Mouse (Mus musculus): ENCODE measurements around the gene Dusp12. TPM values are rescaled to one million over a fixed set of nuclear protein-coding genes. Genes with fewer than 3 reads are reported as not detected.
A peak's percentile ranks its signal among the peaks of the same experiment; 100 is the strongest.

Gene Dusp12
- polyA plus RNA-seq, 1 experiment from 2014 or later, result 47.0 TPM

GRCm38 (mm10) chr1:170886044-170886458 lies 711 bp upstream of the Dusp12 start:
- Histone ChIP-seq H3K9me3 (ENCODE audit: control insufficient read depth, low read length) (no peaks in the 10 kb centered on the region), H3K9ac (ENCODE audit: low read depth, low read length) (peak overlapping the region; percentile 3; the same call in 1 of the 2 replicates), H3K36me3 (ENCODE audit: control insufficient read depth, insufficient read depth, low read length) (0 out of 2 replicates have a peak, but pooled peaks cover 2% of the 10 kb centered on the region), H3K4me2 (ENCODE audit: low read length) (no peak overlapping the region), H3K27ac (ENCODE audit: low read depth, low read length) (no peak overlapping the region), H3K4me1 (ENCODE audit: control insufficient read depth, insufficient read depth, low read depth, low read length) (peaks cover 12% of the 10 kb centered on the region), H3K27me3 (replicated peaks; ENCODE audit: control insufficient read depth, insufficient read depth, low read length) (no peaks in the 10 kb centered on the region), H3K4me3 (ENCODE audit: low read length) (no peak overlapping the region)
- 53% methylated on average over 6 of the region's 6 CpGs for WGBS
- ATAC-seq, result no peak

GRCm38 (mm10) chr1:170884390-170884789 lies 950 bp downstream of the Dusp12 start:
- peak overlapping the region; percentile 96 for H3K9ac ChIP-seq (ENCODE audit: low read depth, low read length)
- H3K36me3 ChIP-seq (ENCODE audit: control insufficient read depth, insufficient read depth, low read length), result peaks cover 13% of the 10 kb centered on the region
- H3K27ac ChIP-seq (ENCODE audit: low read depth, low read length), result no peak overlapping the region; the same call in 1 of the 2 replicates
- no peaks in the 10 kb centered on the region for H3K9me3 ChIP-seq (ENCODE audit: control insufficient read depth, low read length)
- WGBS, result 27% methylated on average over 8 of the region's 8 CpGs
- ATAC-seq, result no peak
- H3K27me3 ChIP-seq (replicated peaks; ENCODE audit: control insufficient read depth, insufficient read depth, low read length), result no peaks in the 10 kb centered on the region
- peak overlapping the region; percentile 86 for H3K4me3 ChIP-seq (ENCODE audit: low read length)
- H3K4me2 ChIP-seq (ENCODE audit: low read length), result peak overlapping the region; percentile 73
- peaks cover 12% of the 10 kb centered on the region for H3K4me1 ChIP-seq (ENCODE audit: control insufficient read depth, insufficient read depth, low read depth, low read length)

- Histone ChIP-seq H3K27ac (ENCODE audit: low read depth, low read length) (no peak overlapping the region), H3K4me3 (ENCODE audit: low read length) (no peak overlapping the region), H3K4me1 (ENCODE audit: control insufficient read depth, insufficient read depth, low read depth, low read length) (peaks cover 12% of the 10 kb centered on the region), H3K36me3 (ENCODE audit: control insufficient read depth, insufficient read depth, low read length) (peaks cover 19% of the 10 kb centered on the region), H3K27me3 (replicated peaks; ENCODE audit: control insufficient read depth, insufficient read depth, low read length) (no peaks in the 10 kb centered on the region), H3K4me2 (ENCODE audit: low read length) (no peak overlapping the region), H3K9me3 (ENCODE audit: control insufficient read depth, low read length) (no peaks in the 10 kb centered on the region), H3K9ac (ENCODE audit: low read depth, low read length) (no peak overlapping the region)
- WGBS, result 92% methylated on average over 5 of the region's 5 CpGs
- ATAC-seq, result no peak
Observed at GRCm38 (mm10) chr1:170882915-170883485, 2.3 kb downstream of the Dusp12 start.

- no peak for ATAC-seq
- Histone ChIP-seq H3K9ac (ENCODE audit: low read depth, low read length) (no peak overlapping the region), H3K4me3 (ENCODE audit: low read length) (no peak overlapping the region), H3K9me3 (ENCODE audit: control insufficient read depth, low read length) (no peaks in the 10 kb centered on the region), H3K27ac (ENCODE audit: low read depth, low read length) (no peak overlapping the region), H3K36me3 (ENCODE audit: control insufficient read depth, insufficient read depth, low read length) (peaks cover 23% of the 10 kb centered on the region), H3K4me2 (ENCODE audit: low read length) (no peak overlapping the region), H3K4me1 (ENCODE audit: control insufficient read depth, insufficient read depth, low read depth, low read length) (no peaks in the 10 kb centered on the region), H3K27me3 (replicated peaks; ENCODE audit: control insufficient read depth, insufficient read depth, low read length) (no peaks in the 10 kb centered on the region)
- 91% methylated on average over 5 of the region's 5 CpGs for WGBS
Observed at GRCm38 (mm10) chr1:170876906-170877305, 8.4 kb downstream of the Dusp12 start.

- WGBS, result 87% methylated on average over 3 of the region's 3 CpGs
- H3K4me3 ChIP-seq (ENCODE audit: low read length), result no peak overlapping the region
- H3K4me2 ChIP-seq (ENCODE audit: low read length), result no peak overlapping the region
- H3K4me1 ChIP-seq (ENCODE audit: control insufficient read depth, insufficient read depth, low read depth, low read length), result no peaks in the 10 kb centered on the region
- no peak for ATAC-seq
- no peaks in the 10 kb centered on the region for H3K9me3 ChIP-seq (ENCODE audit: control insufficient read depth, low read length)
- H3K9ac ChIP-seq (ENCODE audit: low read depth, low read length), result no peak overlapping the region
- H3K27ac ChIP-seq (ENCODE audit: low read depth, low read length), result no peak overlapping the region
- H3K36me3 ChIP-seq (ENCODE audit: control insufficient read depth, insufficient read depth, low read length), result peaks cover 19% of the 10 kb centered on the region
- H3K27me3 ChIP-seq (replicated peaks; ENCODE audit: control insufficient read depth, insufficient read depth, low read length), result no peaks in the 10 kb centered on the region
Observed at GRCm38 (mm10) chr1:170875676-170876075, 9.7 kb downstream of the Dusp12 start.

- H3K9ac ChIP-seq (ENCODE audit: low read depth, low read length), result no peak overlapping the region
- H3K4me3 ChIP-seq (ENCODE audit: low read length), result no peak overlapping the region
- no peak overlapping the region for H3K4me2 ChIP-seq (ENCODE audit: low read length)
- no peaks in the 10 kb centered on the region for H3K27me3 ChIP-seq (replicated peaks; ENCODE audit: control insufficient read depth, insufficient read depth, low read length)
- 95% methylated on average over 2 of the region's 2 CpGs for WGBS
- H3K4me1 ChIP-seq (ENCODE audit: control insufficient read depth, insufficient read depth, low read depth, low read length), result 0 out of 2 replicates have a peak, but pooled peaks cover 2% of the 10 kb centered on the region
- no peak overlapping the region for H3K27ac ChIP-seq (ENCODE audit: low read depth, low read length)
- ATAC-seq, result no peak
- no peaks in the 10 kb centered on the region for H3K9me3 ChIP-seq (ENCODE audit: control insufficient read depth, low read length)
- peaks cover 4% of the 10 kb centered on the region; the same call in 1 of the 2 replicates for H3K36me3 ChIP-seq (ENCODE audit: control insufficient read depth, insufficient read depth, low read length)
Observed at GRCm38 (mm10) chr1:170871961-170872360, 13.4 kb downstream of the Dusp12 start.

GRCm38 (mm10) chr1:170871402-170871801 lies 13.9 kb downstream of the Dusp12 start:
- no peak overlapping the region for H3K4me3 ChIP-seq (ENCODE audit: low read length)
- no peaks in the 10 kb centered on the region for H3K27me3 ChIP-seq (replicated peaks; ENCODE audit: control insufficient read depth, insufficient read depth, low read length)
- WGBS, result 91% methylated on average over 6 of the region's 6 CpGs
- H3K9ac ChIP-seq (ENCODE audit: low read depth, low read length), result no peak overlapping the region
- no peak overlapping the region for H3K4me2 ChIP-seq (ENCODE audit: low read length)
- no peak overlapping the region for H3K27ac ChIP-seq (ENCODE audit: low read depth, low read length)
- peaks cover 7% of the 10 kb centered on the region; the same call in 1 of the 2 replicates for H3K4me1 ChIP-seq (ENCODE audit: control insufficient read depth, insufficient read depth, low read depth, low read length)
- H3K36me3 ChIP-seq (ENCODE audit: control insufficient read depth, insufficient read depth, low read length), result peaks cover 4% of the 10 kb centered on the region; the same call in 1 of the 2 replicates
- no peaks in the 10 kb centered on the region for H3K9me3 ChIP-seq (ENCODE audit: control insufficient read depth, low read length)
- no peak for ATAC-seq

- H3K36me3 ChIP-seq (ENCODE audit: control insufficient read depth, insufficient read depth, low read length), result no peaks in the 10 kb centered on the region; the same call in 1 of the 2 replicates
- no peaks in the 10 kb centered on the region for H3K27me3 ChIP-seq (replicated peaks; ENCODE audit: control insufficient read depth, insufficient read depth, low read length)
- ATAC-seq, result 0 out of 2 replicates have a peak, but pooled peaks have one; percentile 18
- 18% methylated on average over 14 of the region's 14 CpGs for WGBS
- no peak overlapping the region for H3K27ac ChIP-seq (ENCODE audit: low read depth, low read length)
- H3K4me1 ChIP-seq (ENCODE audit: control insufficient read depth, insufficient read depth, low read depth, low read length), result peaks cover 7% of the 10 kb centered on the region; the same call in 1 of the 2 replicates
- H3K4me2 ChIP-seq (ENCODE audit: low read length), result peak overlapping the region; percentile 75
- H3K4me3 ChIP-seq (ENCODE audit: low read length), result peak overlapping the region; percentile 94
- no peaks in the 10 kb centered on the region for H3K9me3 ChIP-seq (ENCODE audit: control insufficient read depth, low read length)
- peak overlapping the region; percentile 66 for H3K9ac ChIP-seq (ENCODE audit: low read depth, low read length)
Observed at GRCm38 (mm10) chr1:170868905-170869283, 16.4 kb downstream of the Dusp12 start.

GRCm38 (mm10) chr1:170868107-170868904 lies 17.0 kb downstream of the Dusp12 start:
- H3K27ac ChIP-seq (ENCODE audit: low read depth, low read length), result no peak overlapping the region
- no peaks in the 10 kb centered on the region for H3K27me3 ChIP-seq (replicated peaks; ENCODE audit: control insufficient read depth, insufficient read depth, low read length)
- no peaks in the 10 kb centered on the region for H3K9me3 ChIP-seq (ENCODE audit: control insufficient read depth, low read length)
- H3K36me3 ChIP-seq (ENCODE audit: control insufficient read depth, insufficient read depth, low read length), result no peaks in the 10 kb centered on the region
- ATAC-seq, result peak; percentile 90
- H3K9ac ChIP-seq (ENCODE audit: low read depth, low read length), result peak overlapping the region; percentile 66
- under 1% methylated on average over 33 of the region's 33 CpGs for WGBS
- H3K4me3 ChIP-seq (ENCODE audit: low read length), result peak overlapping the region; percentile 94
- H3K4me1 ChIP-seq (ENCODE audit: control insufficient read depth, insufficient read depth, low read depth, low read length), result peaks cover 7% of the 10 kb centered on the region; the same call in 1 of the 2 replicates
- H3K4me2 ChIP-seq (ENCODE audit: low read length), result peak overlapping the region; percentile 75

Data from hindbrain, embryonic 16.5 days (tissue).